Mouse (Mus musculus) gastrocnemius, adult 2 months (tissue): ENCODE measurements at regions not wholly inside any gene's neighbourhood (a gene's known extent, or its start where the extent isn't known, plus 50 kb on each side); places are given as distances from the start of the nearest gene placed in this dataset.

Experiments used
- DNase-seq: peaks from one replicate; pipeline ENCODE4 v3.0.0; 2022
- H3K27ac ChIP-seq: fragments of 200-600 bp; 2 replicates; pipeline ENCODE4 v1.8.1; 2022; ENCODE audit warnings: mild to moderate bottlenecking
- H3K4me3 ChIP-seq: fragments of 200-600 bp; 2 replicates; pipeline ENCODE4 v1.8.1; 2022; ENCODE audit warnings: mild to moderate bottlenecking, moderate library complexity
- CTCF ChIP-seq: fragments of 200-600 bp; IDR thresholded peaks from 2 replicates; pipeline ENCODE4 v1.8.1; 2022; ENCODE audit warnings: antibody characterized with exemption, mild to moderate bottlenecking, moderate library complexity
- intact Hi-C: fragments of 180-260 bp; cut with DNase I; formaldehyde crosslinking; loops from one replicate; pipeline ENCODE4 v1.15.1; 2025

GRCm38 (mm10) chr6:106876690-106877089, 76.8 kb upstream of the Crbn start:
- H3K27ac ChIP-seq, result no peak overlapping the region
- intact Hi-C loops, result no loop called here

GRCm38 (mm10) chr6:106891879-106892638, 92.2 kb upstream of the Crbn start:
- TF ChIP-seq CTCF, result no peak
- H3K4me3 ChIP-seq, result no peak overlapping the region
- intact Hi-C loops, result no loop called here
- no peak overlapping the region for H3K27ac ChIP-seq
- DNase-seq, result no peak

More at GRCm38 (mm10) chr6:106876690-106877089, 76.8 kb upstream of the Crbn start:
- no peak overlapping the region for H3K4me3 ChIP-seq
- no peak for TF ChIP-seq CTCF
- no peak for DNase-seq

GRCm38 (mm10) chr6:106892639-106892934, 92.7 kb upstream of the Crbn start:
- intact Hi-C loops, result no loop called here
- TF ChIP-seq CTCF, result no peak
- no peak overlapping the region for H3K27ac ChIP-seq
- no peak for DNase-seq
- H3K4me3 ChIP-seq, result no peak overlapping the region

GRCm38 (mm10) chr6:106903953-106904683, 104.2 kb upstream of the Crbn start:
- intact Hi-C loops, result no loop called here
- no peak for TF ChIP-seq CTCF
- H3K4me3 ChIP-seq, result no peak overlapping the region
- H3K27ac ChIP-seq, result no peak overlapping the region
- DNase-seq, result no peak

- DNase-seq, result no peak
- no peak for TF ChIP-seq CTCF
- no peak overlapping the region for H3K27ac ChIP-seq
- no peak overlapping the region for H3K4me3 ChIP-seq
- intact Hi-C loops, result no loop called here
These were observed 115.2 kb upstream of the Crbn start for GRCm38 (mm10) chr6:106915121-106915520.

GRCm38 (mm10) chr6:106916683-106917289, 116.9 kb upstream of the Crbn start:
- H3K27ac ChIP-seq, result no peak overlapping the region
- DNase-seq, result no peak
- intact Hi-C loops, result no loop called here
- H3K4me3 ChIP-seq, result no peak overlapping the region
- TF ChIP-seq CTCF, result no peak

GRCm38 (mm10) chr6:106920951-106921350, 121.1 kb upstream of the Crbn start:
- Histone ChIP-seq H3K4me3 (no peak overlapping the region), H3K27ac (no peak overlapping the region)
- no peak for TF ChIP-seq CTCF
- intact Hi-C loops, result no loop called here
- DNase-seq, result no peak

- no peak overlapping the region for H3K27ac ChIP-seq
- H3K4me3 ChIP-seq, result no peak overlapping the region
- DNase-seq, result no peak
- intact Hi-C loops, result no loop called here
- no peak for TF ChIP-seq CTCF
These were observed 125.6 kb upstream of the Crbn start for GRCm38 (mm10) chr6:106925486-106925885.

- Histone ChIP-seq H3K4me3 (no peak overlapping the region), H3K27ac (no peak overlapping the region)
- intact Hi-C loops, result no loop called here
- no peak for DNase-seq
- no peak for TF ChIP-seq CTCF
These were observed 133.7 kb upstream of the Crbn start for GRCm38 (mm10) chr6:106933584-106933983.

GRCm38 (mm10) chr6:106946227-106946927, 146.5 kb upstream of the Crbn start:
- Histone ChIP-seq H3K4me3 (no peak overlapping the region), H3K27ac (no peak overlapping the region)
- intact Hi-C loops, result no loop called here
- no peak for TF ChIP-seq CTCF
- no peak for DNase-seq

- no peak for TF ChIP-seq CTCF
- no peak overlapping the region for H3K27ac ChIP-seq
- intact Hi-C loops, result no loop called here
- H3K4me3 ChIP-seq, result no peak overlapping the region
- no peak for DNase-seq
These were observed 151.0 kb upstream of the Crbn start for GRCm38 (mm10) chr6:106950909-106951308.

GRCm38 (mm10) chr6:106961320-106961719, 161.4 kb upstream of the Crbn start:
- Histone ChIP-seq H3K4me3 (no peak overlapping the region), H3K27ac (no peak overlapping the region)
- intact Hi-C loops, result no loop called here
- DNase-seq, result no peak
- no peak for TF ChIP-seq CTCF

- DNase-seq, result no peak
- no peak for TF ChIP-seq CTCF
- no peak overlapping the region for H3K27ac ChIP-seq
- intact Hi-C loops, result no loop called here
- no peak overlapping the region for H3K4me3 ChIP-seq
These were observed 164.5 kb upstream of the Crbn start for GRCm38 (mm10) chr6:106964337-106964736.
